Mouse (Mus musculus) bone marrow macrophage, adult 2 months (primary cell): ENCODE measurements around the gene Ece1. TPM values are rescaled to one million over a fixed set of nuclear protein-coding genes. Genes with fewer than 3 reads are reported as not detected.
A peak's percentile ranks its signal among the peaks of the same experiment; 100 is the strongest.

Source experiments
- H3K27ac ChIP-seq: 2 replicates; pipeline ENCODE4 v1.5.1; 2012; ENCODE audit warnings: low read depth, low read length; ENCODE audit not compliant: insufficient read depth
- H3K4me1 ChIP-seq: 2 replicates; pipeline ENCODE4 v1.6.1; 2012; ENCODE audit warnings: low read length; ENCODE audit not compliant: control insufficient read depth, insufficient read depth
- H3K4me3 ChIP-seq: 2 replicates; pipeline ENCODE4 v1.5.1; 2012; ENCODE audit warnings: mild to moderate bottlenecking, low read length, moderate library complexity; ENCODE audit not compliant: insufficient read depth
- CTCF ChIP-seq: IDR thresholded peaks from 2 replicates; pipeline ENCODE4 v1.5.1; 2012; ENCODE audit warnings: low read depth, mild to moderate bottlenecking, low read length, moderate library complexity
- POLR2A ChIP-seq: IDR thresholded peaks from 2 replicates; pipeline ENCODE4 v1.6.1; 2012; ENCODE audit warnings: mild to moderate bottlenecking, low read depth, low read length, borderline replicate concordance
- polyA plus RNA-seq: library from polyadenylated mRNA; stranded (reverse); fragments of >200 nt; gene quantifications from 2 replicates; pipeline ENCODE4 v1.2.4, GENCODE M21; 2012; ENCODE audit not compliant: missing spikeins, insufficient read depth, insufficient read length

The Ece1 gene
- polyA plus RNA-seq, 1 experiment: 18.3 TPM

DNA sequence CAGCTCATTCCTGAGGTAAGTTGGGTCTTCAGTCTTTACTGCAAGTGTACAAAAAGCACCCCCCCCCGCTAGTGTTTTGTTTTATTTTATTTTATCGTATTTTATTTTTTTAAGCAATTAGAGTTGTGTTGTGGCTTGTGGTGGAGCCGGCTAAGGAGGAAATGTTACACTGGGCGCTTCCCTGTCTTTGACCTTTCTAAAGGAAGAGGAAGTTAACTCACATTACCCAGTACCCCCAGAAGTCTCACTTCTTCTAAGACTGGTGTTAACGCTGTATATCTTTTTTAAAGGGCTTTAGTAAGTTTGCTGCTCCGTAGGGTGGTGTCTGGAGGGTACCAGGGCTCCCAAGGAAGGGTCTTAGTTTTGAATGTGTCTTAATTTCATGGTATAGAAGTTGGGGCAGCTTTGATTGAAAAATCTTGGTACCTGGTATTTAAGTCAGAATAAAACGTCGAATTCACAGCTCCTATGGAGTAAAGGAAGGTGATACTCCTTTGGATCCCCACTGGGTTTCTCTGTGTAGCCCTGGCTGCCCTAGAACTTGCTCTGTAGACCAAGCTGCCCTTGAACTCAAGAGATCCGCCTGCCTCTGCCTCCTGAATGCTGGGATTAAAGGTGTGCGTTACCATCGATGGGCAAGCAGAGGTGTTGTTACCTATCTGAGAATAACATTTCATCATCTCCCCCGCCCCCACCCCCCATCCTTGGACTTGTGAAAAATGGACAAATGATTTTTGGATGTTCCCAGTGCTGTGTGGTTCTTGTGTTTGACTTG lies 132.7 kb downstream of the Ece1 start:
- Histone ChIP-seq H3K4me3 (peak overlapping the region; percentile 98), H3K4me1 (peaks cover 18% of the 10 kb centered on the region), H3K27ac (peak overlapping the region; percentile 86)
- TF ChIP-seq CTCF (no peak), POLR2A (no peak)

DNA sequence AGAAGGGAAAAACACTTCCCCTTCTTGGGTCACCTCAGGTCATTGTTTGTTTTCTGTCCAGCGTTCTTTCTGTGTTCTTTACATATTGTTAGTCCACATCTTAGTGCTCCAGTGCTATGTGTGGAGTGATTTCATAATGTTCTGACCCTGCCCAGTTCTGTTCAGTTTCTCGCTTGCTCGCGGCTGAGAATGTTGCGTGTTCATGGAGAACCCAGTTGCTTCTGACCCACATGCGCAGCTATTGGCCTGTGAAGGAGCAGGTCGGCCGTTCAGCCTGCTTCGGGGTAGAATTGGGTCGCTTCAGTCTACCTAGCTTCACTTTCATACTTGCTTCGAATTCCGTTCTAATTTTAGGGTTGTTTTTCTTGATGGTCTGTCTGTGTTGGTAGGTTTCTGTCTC lies 133.4 kb downstream of the Ece1 start:
- peak overlapping the region; percentile 82; the same call in 1 of the 2 replicates for H3K27ac ChIP-seq

GRCm38 (mm10) chr4:137998232-137998631 lies 136.2 kb downstream of the Ece1 start:
- H3K27ac ChIP-seq: no peak overlapping the region
- TF ChIP-seq CTCF: no peak
- no peak for TF ChIP-seq POLR2A
- H3K4me1 ChIP-seq: peaks cover 15% of the 10 kb centered on the region
- no peak overlapping the region for H3K4me3 ChIP-seq

More for the DNA sequence above, 133.4 kb downstream of the Ece1 start:
- no peak for TF ChIP-seq POLR2A
- TF ChIP-seq CTCF: no peak
- peaks cover 18% of the 10 kb centered on the region for H3K4me1 ChIP-seq
- peak overlapping the region; percentile 98 for H3K4me3 ChIP-seq

GRCm38 (mm10) chr4:138000682-138001081 lies 138.6 kb downstream of the Ece1 start:
- Histone ChIP-seq H3K4me1 (peaks cover 11% of the 10 kb centered on the region), H3K27ac (no peak overlapping the region), H3K4me3 (no peak overlapping the region)
- TF ChIP-seq CTCF: no peak
- no peak for TF ChIP-seq POLR2A

DNA sequence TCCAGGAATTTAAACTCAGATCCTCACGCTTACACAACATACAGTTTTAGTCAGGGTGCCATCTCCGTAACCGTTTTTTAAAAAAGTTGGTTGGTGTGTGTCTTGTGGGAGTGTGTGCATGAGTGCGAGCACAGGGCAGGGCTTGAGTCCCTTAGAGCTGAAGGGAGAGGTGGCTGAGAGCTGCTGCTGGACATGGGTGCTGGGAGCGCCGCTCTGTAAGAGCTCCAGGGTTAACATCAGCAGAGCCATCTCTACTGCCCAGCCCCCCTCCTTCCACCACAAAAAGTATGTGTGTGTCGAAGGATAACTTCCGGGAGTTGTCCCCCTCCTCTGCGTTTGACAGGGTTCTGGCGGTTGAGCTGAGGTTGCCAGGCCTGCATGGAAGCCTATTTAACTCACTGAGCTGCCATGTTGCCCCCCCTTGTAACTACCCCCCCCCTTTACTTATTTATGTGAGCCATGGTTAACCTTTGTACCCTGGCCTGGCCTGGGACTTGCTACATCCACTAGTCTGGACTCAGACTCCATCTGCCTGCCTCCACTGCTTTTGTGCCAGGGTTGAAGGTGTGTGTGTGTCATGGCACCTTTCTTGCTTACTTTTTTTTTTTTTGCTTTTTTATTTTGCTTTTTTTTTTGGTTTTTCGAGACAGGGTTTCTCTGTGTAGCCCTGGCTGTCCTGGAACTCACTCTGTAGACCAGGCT lies 142.0 kb downstream of the Ece1 start:
- H3K4me1 ChIP-seq: peaks cover 5% of the 10 kb centered on the region; the same call in 1 of the 2 replicates
- H3K27ac ChIP-seq: no peak overlapping the region
- no peak overlapping the region for H3K4me3 ChIP-seq
- TF ChIP-seq CTCF (no peak), POLR2A (no peak)

GRCm38 (mm10) chr4:138005781-138006180 lies 143.7 kb downstream of the Ece1 start:
- no peak for TF ChIP-seq POLR2A
- TF ChIP-seq CTCF: no peak
- Histone ChIP-seq H3K4me1 (peaks cover 5% of the 10 kb centered on the region; the same call in 1 of the 2 replicates), H3K27ac (no peak overlapping the region), H3K4me3 (no peak overlapping the region)

GRCm38 (mm10) chr4:138006951-138007613 lies 145.0 kb downstream of the Ece1 start:
- Histone ChIP-seq H3K4me1 (peaks cover 5% of the 10 kb centered on the region; the same call in 1 of the 2 replicates), H3K4me3 (no peak overlapping the region), H3K27ac (no peak overlapping the region)
- TF ChIP-seq POLR2A (no peak), CTCF (no peak)

DNA sequence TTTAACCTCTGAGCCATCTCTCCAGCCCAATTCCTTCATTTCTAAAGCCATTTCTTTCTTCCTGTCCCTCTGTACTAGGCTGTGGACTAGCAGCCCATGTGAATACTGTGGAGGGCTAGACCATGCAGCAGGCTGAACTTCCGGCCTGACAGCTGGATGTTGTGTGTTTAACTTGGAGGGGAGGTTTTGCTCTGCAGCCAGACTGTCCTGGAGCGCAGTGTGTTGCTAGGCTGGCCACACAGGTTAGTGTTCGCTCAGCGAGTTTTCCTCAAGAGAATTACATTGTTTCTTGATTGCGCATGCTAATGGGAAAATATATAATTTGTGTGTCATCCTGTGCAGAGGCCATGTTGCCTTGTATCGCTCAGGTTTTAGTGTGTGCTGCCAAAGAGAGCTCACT lies 146.6 kb downstream of the Ece1 start:
- Histone ChIP-seq H3K4me1 (peaks cover 9% of the 10 kb centered on the region), H3K27ac (no peak overlapping the region), H3K4me3 (no peak overlapping the region)
- no peak for TF ChIP-seq CTCF
- TF ChIP-seq POLR2A: no peak

GRCm38 (mm10) chr4:138009786-138010502 lies 147.9 kb downstream of the Ece1 start:
- Histone ChIP-seq H3K4me1 (peaks cover 15% of the 10 kb centered on the region), H3K27ac (no peak overlapping the region), H3K4me3 (no peak overlapping the region)
- TF ChIP-seq POLR2A (no peak), CTCF (no peak)
